Mouse (Mus musculus) A20 (cell line): ENCODE data around the gene Bola1.

Experiments used
- DNase-seq: peaks from one replicate; pipeline ENCODE4 v3.0.0-alpha.2; 2011; ENCODE audit warnings: low read depth, low spot score

Bola1 gene

GRCm38 (mm10) chr3:96155501-96155900, 64.0 kb downstream of the Bola1 start:
- no peak for DNase-seq

DNA sequence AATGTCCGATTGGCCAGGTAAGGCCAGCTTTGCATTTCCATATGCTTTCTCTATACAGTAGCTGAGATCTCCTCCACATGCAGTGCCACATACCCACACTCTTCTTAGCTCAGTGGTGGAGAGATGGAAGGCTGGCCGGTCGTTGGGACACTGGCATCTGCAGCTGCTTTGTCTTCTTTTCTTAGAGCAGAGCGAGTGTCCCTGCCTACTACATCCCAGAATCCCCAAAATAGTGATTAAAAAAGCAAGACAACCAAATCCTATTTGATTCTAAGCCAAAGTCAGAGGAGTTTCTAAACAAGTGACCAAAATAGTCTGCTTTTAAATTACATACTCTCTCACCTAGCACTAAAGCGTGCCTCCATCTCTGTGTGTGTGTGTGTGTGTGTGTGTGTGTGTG, 66.9 kb downstream of the Bola1 start:
- DNase-seq, result no peak

DNA sequence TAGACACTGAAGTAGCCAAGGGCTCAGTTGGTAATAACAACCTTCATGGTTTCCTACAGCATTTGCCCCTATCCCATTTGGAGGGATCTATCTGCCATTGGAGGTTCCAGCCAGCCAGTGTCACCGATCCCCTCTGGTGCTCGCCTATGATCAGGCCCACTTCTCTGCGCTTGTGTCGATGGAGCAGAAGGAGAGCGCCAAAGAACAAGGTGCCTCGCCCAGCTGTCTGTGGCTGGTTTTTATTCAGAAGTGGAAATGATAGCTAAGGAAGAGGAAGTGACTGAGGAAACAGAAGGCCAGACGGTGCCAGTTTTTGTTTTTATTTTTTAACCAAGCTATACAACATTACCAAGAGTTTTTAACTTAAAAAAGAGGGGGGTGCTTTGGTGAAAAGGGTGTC, 67.7 kb downstream of the Bola1 start:
- DNase-seq, result peak; percentile 59

GRCm38 (mm10) chr3:96147950-96148349, 71.6 kb downstream of the Bola1 start:
- DNase-seq, result peak; percentile 80
